Mouse (Mus musculus) embryo, embryonic 9.5 days (tissue): ENCODE data around the gene Ier5.
A peak's percentile ranks its signal among the peaks of the same experiment; 100 is the strongest.

Experiments
- DNase-seq: peaks from one replicate; pipeline ENCODE4 v3.0.0-alpha.2; 2017; ENCODE audit errors: extremely low spot score

Ier5 gene

GRCm38 (mm10) chr1:155098486-155099279 lies 753 bp downstream of the Ier5 start:
- peak; percentile 69 for DNase-seq

- no peak for DNase-seq
Observed at GRCm38 (mm10) chr1:155097931-155098485, 1.4 kb downstream of the Ier5 start.

GRCm38 (mm10) chr1:155097354-155097753 lies 2.1 kb downstream of the Ier5 start:
- no peak for DNase-seq

DNA sequence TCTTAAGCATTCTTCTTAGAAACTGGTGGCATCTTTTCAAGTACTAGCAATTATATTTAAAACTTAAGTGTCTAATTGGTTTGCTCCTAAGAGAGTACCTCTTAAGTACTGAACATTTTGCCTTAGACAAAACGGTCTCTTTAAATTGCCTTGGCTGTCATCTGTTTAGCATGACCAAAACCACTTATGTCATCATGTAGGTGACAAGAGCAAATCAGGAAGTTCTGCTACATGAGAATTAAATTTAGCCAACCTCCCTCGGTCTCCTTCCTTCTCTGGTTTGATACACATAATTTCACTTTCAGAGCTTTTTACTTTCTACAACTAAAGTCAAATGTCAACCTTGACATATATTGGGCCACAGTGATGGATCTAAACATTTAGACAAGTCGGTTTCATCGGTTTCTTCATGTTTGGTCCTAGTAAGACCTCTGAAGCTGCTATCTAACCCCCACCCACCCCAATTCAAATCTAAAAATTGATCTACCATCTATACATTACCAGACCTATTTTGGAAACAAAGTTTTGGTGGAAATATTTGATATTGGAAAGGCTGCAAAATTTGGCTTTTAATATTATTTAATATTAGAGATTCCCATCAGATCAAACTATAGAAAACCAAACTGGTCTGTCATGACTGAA lies 2.7 kb downstream of the Ier5 start:
- DNase-seq, result no peak

DNA sequence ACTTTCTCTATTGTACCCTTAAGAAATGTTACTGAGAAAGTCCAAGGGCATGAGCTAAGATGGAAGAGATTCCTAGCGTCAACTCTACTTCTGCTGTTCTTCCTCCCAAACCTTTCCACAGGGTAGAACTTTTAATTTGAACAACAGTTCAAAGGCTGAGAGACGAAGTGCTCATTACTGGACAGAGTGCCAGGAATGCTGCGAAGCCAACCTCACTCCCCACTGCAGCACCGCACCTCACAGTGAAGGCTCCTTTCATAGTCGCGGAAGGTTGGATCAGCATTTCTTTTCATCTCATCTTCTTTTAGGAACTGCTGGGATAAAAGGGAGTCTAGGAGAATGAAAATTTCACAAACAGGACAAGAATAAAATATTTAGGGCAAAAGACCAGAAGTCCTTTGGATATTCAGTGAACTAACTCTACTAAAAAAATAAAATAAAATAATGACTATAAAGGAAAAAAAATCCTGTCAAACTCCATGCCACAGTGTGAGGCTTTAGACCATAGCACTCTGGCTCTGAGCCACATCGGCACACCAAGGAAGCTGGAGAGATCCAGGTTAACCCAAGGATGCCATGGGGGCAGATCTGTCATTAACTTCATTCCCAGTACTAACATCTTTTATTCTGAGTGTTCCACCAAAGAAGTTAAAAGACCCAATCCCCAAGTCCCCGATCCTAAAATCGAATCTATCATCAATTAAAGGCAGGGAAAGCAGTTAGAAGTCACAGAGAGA lies 5.3 kb downstream of the Ier5 start:
- DNase-seq, result no peak

GRCm38 (mm10) chr1:155093145-155093791 lies 6.2 kb downstream of the Ier5 start:
- no peak for DNase-seq

DNA sequence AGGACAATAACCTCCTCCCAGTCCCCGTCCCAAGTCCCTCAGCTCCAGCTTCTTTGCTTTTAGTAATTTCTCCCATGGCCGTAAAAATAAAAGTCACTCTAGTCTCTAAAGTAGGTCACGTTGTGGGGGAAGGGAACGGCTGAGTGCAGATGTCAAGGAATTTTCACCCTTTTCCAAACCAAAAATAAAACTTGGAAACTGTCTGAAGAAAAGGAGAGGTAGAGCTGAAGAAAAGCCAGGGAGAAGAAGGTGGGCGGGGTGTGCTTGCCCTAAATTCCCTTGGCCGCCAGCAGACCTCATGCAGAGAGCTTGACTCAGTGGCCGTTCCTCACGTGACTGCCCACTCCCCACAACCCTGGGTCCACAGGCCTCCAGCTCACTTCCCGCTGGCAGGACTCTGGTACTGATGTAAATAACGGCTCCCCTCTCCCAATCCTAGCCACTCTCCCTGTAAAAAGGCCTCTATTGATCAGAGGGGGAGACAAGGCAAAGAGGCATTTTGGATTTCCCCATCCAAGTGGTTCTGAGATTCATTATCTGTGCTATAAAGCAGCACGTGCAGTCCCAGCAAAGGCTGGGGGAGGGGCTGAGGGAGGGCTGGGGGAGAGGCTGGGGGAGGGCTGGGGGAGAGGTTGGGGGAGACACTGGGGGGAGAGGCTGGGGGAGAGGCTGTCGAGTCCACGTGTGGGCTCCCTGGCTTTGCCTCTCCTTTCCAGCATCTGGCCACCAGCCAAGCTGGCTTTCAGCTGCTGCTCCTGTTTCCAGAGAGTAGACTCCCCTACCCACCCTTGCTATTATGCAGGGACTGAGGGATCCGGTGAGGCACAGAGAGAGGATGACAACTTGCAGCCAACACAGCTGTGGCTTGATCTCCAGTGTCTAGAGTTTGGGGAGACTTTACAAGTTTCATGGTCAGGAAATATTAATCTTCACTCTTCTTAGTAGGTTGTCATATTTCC lies 7.3 kb downstream of the Ier5 start:
- DNase-seq, result peak; percentile 25

DNA sequence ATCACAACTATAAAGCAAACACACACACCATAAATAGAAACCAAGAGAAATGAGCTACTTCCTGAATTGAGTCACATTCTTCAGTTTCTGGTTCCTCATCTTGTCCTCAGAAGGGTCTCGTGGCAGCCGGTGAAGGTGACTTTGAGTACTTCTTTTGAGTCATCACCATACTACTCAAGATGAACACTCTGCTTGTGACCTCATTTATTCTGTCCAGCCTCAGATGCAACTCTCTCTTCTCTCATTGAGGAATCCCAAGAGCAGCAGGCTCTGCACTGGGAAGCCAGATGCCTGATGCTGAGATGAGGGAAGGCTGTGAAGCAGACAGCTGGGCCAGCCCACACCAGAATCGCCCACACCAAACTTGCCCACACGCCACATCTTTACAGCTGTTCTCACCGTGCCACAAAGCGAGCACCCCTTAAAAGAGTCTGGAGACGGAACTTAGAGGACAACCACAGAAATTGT lies 8.0 kb downstream of the Ier5 start:
- no peak for DNase-seq

DNA sequence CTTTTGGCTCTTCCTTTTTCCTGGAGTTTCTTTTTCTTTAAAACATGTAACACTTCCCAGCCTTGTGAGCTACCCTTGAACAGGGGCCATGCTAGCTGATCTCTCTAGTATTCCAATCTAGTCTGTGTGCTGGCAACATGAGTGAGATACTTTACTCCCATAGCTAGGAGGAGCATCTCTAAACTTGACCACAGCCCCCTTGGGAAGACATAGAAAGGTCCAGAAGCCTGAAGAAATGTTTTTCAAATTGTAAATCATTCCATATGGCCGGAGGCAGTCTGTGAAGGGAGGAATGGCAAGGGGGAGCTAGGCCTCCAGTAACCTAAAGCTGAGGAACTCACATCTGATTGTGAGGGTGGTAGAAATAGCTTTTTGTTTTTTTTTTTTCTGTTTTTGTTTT lies 8.7 kb downstream of the Ier5 start:
- DNase-seq, result no peak

DNA sequence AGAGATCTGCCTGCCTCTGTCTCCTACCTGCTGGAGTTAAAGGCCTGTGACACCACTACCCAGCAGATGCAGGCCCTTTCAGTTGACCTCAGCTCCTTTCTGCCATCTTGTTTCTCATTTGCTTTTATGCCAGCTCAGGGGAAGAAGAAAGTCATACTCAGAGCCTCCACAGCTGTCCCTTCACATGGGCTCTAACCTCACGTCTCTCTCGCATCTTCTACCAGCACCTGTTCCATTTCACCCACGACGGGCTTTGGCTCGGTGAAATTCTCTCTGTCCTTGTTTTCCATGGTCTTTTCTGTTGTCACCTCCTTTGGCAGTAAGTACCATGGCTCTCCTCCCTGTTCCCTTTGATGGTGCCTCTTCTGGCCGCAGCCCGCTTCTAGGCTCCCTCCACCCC lies 9.1 kb downstream of the Ier5 start:
- no peak for DNase-seq

DNA sequence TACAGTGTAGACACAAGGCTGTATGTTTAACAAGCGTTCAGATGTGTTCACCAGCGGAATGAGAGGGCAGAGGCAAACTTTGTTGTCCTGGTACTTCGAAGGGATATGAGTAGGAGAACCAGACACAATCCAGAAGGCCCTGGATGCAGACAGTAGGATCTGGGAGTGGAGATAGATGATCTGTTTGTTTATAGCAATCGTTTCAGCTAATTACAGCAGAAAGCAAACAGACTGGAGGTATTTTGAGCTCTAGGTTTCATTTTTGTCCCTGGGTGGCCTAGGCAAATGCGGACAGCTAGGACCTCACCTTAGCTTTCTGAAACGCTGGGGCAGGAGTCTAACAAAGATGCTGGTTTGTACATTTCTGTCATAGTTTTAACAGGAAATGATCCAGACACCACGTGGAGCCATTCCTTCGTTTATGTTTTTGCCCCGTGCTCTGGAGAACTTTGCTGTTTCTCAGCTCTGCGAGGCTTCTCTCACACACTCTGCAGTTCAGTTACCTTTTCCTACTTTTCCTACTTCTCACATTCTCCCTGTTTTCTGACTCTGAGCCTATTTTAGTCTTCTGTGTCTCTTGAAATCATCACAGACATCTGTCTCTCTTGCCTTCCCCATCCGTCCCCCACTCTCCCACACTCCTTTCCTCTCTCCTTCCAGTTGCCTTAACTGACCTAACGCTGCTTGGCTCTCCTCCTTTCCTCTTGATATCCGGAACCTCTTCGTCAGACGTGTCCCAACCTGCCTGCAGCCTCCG lies 10.4 kb downstream of the Ier5 start:
- DNase-seq, result no peak

DNA sequence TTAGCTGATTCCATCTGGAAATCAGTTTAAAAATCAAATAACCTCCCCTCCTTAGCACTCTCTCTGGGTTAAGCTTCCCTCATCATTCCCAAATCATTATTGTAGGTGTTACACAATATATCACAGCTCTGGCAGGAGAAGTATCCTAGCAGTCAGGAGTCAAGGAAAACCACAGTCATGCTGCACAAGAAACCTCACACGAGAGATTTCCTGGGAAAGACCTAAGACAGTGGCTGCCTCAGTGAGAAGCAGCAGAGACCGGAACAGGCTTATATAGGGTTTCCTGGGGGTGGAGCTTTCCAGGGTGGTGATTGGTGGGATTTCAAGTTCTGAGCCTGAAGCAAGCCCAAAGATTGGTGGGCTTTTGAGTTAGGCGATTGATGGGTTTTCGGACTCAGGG lies 11.4 kb downstream of the Ier5 start:
- DNase-seq, result no peak

GRCm38 (mm10) chr1:155086893-155087292 lies 12.5 kb downstream of the Ier5 start:
- DNase-seq, result no peak

- DNase-seq, result no peak
Observed at GRCm38 (mm10) chr1:155086416-155086815, 13.0 kb downstream of the Ier5 start.

DNA sequence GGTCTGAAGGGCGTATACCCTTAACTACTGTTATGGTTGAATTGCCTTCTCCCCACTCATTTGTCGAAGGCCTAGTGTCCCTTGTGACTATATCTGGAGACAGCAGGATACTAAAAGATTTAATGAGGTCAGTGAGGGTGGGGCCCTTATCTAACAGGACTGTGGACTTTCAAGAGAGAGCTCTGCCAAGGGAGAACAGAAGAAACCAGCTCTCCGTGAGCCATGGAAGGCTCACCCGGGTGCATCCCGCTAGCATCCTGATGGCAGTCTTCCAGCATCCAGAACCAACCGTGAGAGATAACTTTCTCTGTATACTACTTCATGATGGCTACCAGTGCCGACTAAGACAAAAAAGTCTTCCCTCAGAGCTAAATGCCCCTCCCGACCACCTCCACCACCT lies 14.6 kb downstream of the Ier5 start:
- peak; percentile 4 for DNase-seq

- peak; percentile 98 for DNase-seq
Observed at GRCm38 (mm10) chr1:155083271-155084265, 15.9 kb downstream of the Ier5 start.

- DNase-seq, result no peak
Observed at GRCm38 (mm10) chr1:155082965-155083268, 16.5 kb downstream of the Ier5 start.

- DNase-seq, result no peak
Observed at GRCm38 (mm10) chr1:155082158-155082964, 17.1 kb downstream of the Ier5 start.
